Mouse (Mus musculus) embryonic facial prominence, embryonic 10.5 days (tissue): ENCODE measurements around the gene Hectd2. TPM values are rescaled to one million over a fixed set of nuclear protein-coding genes. Genes with fewer than 3 reads are reported as not detected.

Experiments
- DNase-seq: peaks from one replicate; pipeline ENCODE4 v3.0.0-alpha.2; 2017; ENCODE audit warnings: low spot score
- H3K27ac ChIP-seq: fragments of 300-500 bp; sonication (generic); replicated peaks from 2 replicates; pipeline ENCODE4 v1.5.1; 2016; ENCODE audit warnings: mild to moderate bottlenecking
- H3K27me3 ChIP-seq: fragments of 300-500 bp; sonication (generic); replicated peaks from 2 replicates; pipeline ENCODE4 v1.6.1; 2016; ENCODE audit warnings: low read depth, mild to moderate bottlenecking; ENCODE audit not compliant: poor library complexity, severe bottlenecking
- H3K36me3 ChIP-seq: fragments of 300-500 bp; sonication (generic); replicated peaks from 2 replicates; pipeline ENCODE4 v1.6.1; 2016; ENCODE audit warnings: mild to moderate bottlenecking, moderate library complexity
- H3K4me1 ChIP-seq: fragments of 300-500 bp; sonication (generic); 2 replicates; pipeline ENCODE4 v1.6.1; 2016
- H3K4me3 ChIP-seq: fragments of 300-500 bp; sonication (generic); 2 replicates; pipeline ENCODE4 v1.5.1; 2016; ENCODE audit warnings: mild to moderate bottlenecking, moderate library complexity
- H3K9me3 ChIP-seq: fragments of 300-500 bp; sonication (generic); 2 replicates; pipeline ENCODE4 v1.6.1; 2016; ENCODE audit warnings: mild to moderate bottlenecking
- WGBS: fragments of 180-500 bp; shearing (Covaris S2); methylation state at CpG from one replicate; pipeline ENCODE4 v1.1.7; 2016; 5-methylcytosine and 5-hydroxymethylcytosine counted together
- polyA plus RNA-seq: library from polyadenylated mRNA; unstranded; fragments of >200 nt; fragmentation: Nextera tagmentation; extraction: Ambion mirVana; gene quantifications from 2 replicates; pipeline ENCODE4 v1.2.1, GENCODE M21; 2016

Gene Hectd2
- polyA plus RNA-seq, 1 experiment from 2014 or later = 2.3 TPM

DNA sequence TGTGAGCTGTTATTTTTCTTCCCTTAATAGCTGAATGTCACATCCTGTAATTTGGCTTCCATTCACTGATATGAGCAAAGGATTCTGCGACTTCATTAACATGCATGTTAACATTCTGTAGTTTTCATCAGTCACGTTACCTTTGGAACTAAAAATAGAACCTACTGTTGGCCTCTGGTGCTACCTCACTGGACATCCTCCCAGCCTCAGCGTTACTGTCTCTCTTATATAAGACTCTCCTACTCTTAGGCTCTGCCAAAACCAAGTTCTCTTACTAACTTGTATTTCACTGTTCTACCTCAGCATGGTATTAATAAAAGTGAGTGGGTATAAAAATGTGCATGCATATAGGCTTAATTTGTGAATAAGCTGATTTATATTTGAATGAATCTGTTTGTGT is 26.4 kb downstream of the Hectd2 start:
- H3K4me3 ChIP-seq = no peak overlapping the region
- no peaks in the 10 kb centered on the region for H3K27me3 ChIP-seq
- no peak overlapping the region for H3K27ac ChIP-seq
- no peak for DNase-seq
- H3K36me3 ChIP-seq = no peaks in the 10 kb centered on the region
- no peaks in the 10 kb centered on the region for H3K4me1 ChIP-seq
- 84% methylated on average over 3 of the region's 3 CpGs for WGBS
- H3K9me3 ChIP-seq = no peaks in the 10 kb centered on the region

- WGBS = 93% methylated on average over 1 of the region's 1 CpGs
- no peaks in the 10 kb centered on the region for H3K36me3 ChIP-seq
- H3K4me1 ChIP-seq = no peaks in the 10 kb centered on the region
- DNase-seq = no peak
- H3K9me3 ChIP-seq = no peaks in the 10 kb centered on the region
- no peak overlapping the region for H3K4me3 ChIP-seq
- H3K27me3 ChIP-seq = no peaks in the 10 kb centered on the region
- no peak overlapping the region for H3K27ac ChIP-seq
Measured at GRCm38 (mm10) chr19:36582116-36582515, 27.7 kb downstream of the Hectd2 start.

DNA sequence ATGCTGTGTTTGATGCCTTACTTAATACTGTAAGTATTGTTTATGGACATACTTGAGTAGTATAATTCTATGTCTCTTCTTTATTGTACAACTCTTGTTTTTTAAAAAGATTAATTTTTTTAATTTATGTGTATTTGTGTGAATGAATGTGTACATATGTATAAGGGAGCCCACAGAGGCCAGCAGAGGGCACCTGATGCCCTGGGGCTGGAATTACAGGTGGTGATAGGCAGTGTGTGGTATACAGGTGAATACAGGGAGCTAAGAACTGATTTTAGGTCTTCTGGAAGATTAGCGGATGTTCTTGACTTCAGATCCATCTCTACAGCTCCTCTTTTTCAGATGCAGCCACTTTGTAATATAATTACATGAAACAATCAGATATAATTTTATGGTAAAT is 31.1 kb downstream of the Hectd2 start:
- DNase-seq = no peak
- Histone ChIP-seq H3K27ac (no peak overlapping the region), H3K27me3 (no peaks in the 10 kb centered on the region), H3K9me3 (no peaks in the 10 kb centered on the region), H3K4me1 (no peaks in the 10 kb centered on the region), H3K4me3 (no peak overlapping the region), H3K36me3 (no peaks in the 10 kb centered on the region)
- WGBS = 97% methylated on average over 1 of the region's 1 CpGs

GRCm38 (mm10) chr19:36594409-36594808 is 40.0 kb downstream of the Hectd2 start:
- no peak for DNase-seq
- Histone ChIP-seq H3K4me1 (no peaks in the 10 kb centered on the region), H3K27me3 (no peaks in the 10 kb centered on the region), H3K36me3 (no peaks in the 10 kb centered on the region), H3K9me3 (no peaks in the 10 kb centered on the region), H3K4me3 (no peak overlapping the region), H3K27ac (no peak overlapping the region)
- WGBS = 90% methylated on average over 1 of the region's 1 CpGs

GRCm38 (mm10) chr19:36601869-36602268 is 47.4 kb downstream of the Hectd2 start:
- Histone ChIP-seq H3K36me3 (no peaks in the 10 kb centered on the region), H3K4me1 (no peaks in the 10 kb centered on the region), H3K27me3 (no peaks in the 10 kb centered on the region), H3K27ac (no peak overlapping the region), H3K4me3 (no peak overlapping the region), H3K9me3 (no peaks in the 10 kb centered on the region)
- DNase-seq = no peak
- WGBS = 96% methylated on average over 8 of the region's 8 CpGs

GRCm38 (mm10) chr19:36602535-36603312 is 48.3 kb downstream of the Hectd2 start:
- WGBS = 70% methylated on average over 11 of the region's 11 CpGs
- H3K9me3 ChIP-seq = no peaks in the 10 kb centered on the region
- DNase-seq = no peak
- H3K36me3 ChIP-seq = no peaks in the 10 kb centered on the region
- no peak overlapping the region for H3K4me3 ChIP-seq
- H3K27me3 ChIP-seq = no peaks in the 10 kb centered on the region
- no peaks in the 10 kb centered on the region for H3K4me1 ChIP-seq
- no peak overlapping the region for H3K27ac ChIP-seq

- Histone ChIP-seq H3K27ac (no peak overlapping the region), H3K36me3 (no peaks in the 10 kb centered on the region), H3K4me3 (no peak overlapping the region), H3K27me3 (no peaks in the 10 kb centered on the region), H3K9me3 (no peaks in the 10 kb centered on the region), H3K4me1 (no peaks in the 10 kb centered on the region)
- 46% methylated on average over 1 of the region's 1 CpGs for WGBS
- DNase-seq = no peak
Measured at GRCm38 (mm10) chr19:36606270-36606669, 51.8 kb downstream of the Hectd2 start.

GRCm38 (mm10) chr19:36609229-36609628 is 54.8 kb downstream of the Hectd2 start:
- Histone ChIP-seq H3K36me3 (no peaks in the 10 kb centered on the region), H3K27me3 (no peaks in the 10 kb centered on the region), H3K9me3 (no peaks in the 10 kb centered on the region), H3K4me1 (no peaks in the 10 kb centered on the region), H3K27ac (no peak overlapping the region), H3K4me3 (no peak overlapping the region)
- WGBS = 57% methylated on average over 3 of the region's 3 CpGs
- DNase-seq = no peak

- Histone ChIP-seq H3K36me3 (no peaks in the 10 kb centered on the region), H3K27me3 (no peaks in the 10 kb centered on the region), H3K27ac (no peak overlapping the region), H3K4me3 (no peak overlapping the region), H3K4me1 (no peaks in the 10 kb centered on the region), H3K9me3 (no peaks in the 10 kb centered on the region)
- 64% methylated on average over 2 of the region's 2 CpGs for WGBS
- DNase-seq = no peak
Measured at GRCm38 (mm10) chr19:36610309-36610708, 55.9 kb downstream of the Hectd2 start.

- no peaks in the 10 kb centered on the region for H3K27me3 ChIP-seq
- no peak overlapping the region for H3K4me3 ChIP-seq
- DNase-seq = no peak
- 86% methylated on average over 1 of the region's 1 CpGs for WGBS
- peaks cover 4% of the 10 kb centered on the region; the same call in 1 of the 2 replicates for H3K4me1 ChIP-seq
- no peaks in the 10 kb centered on the region for H3K36me3 ChIP-seq
- H3K27ac ChIP-seq = no peak overlapping the region
- no peaks in the 10 kb centered on the region for H3K9me3 ChIP-seq
Measured at GRCm38 (mm10) chr19:36625906-36626305, 71.5 kb downstream of the Hectd2 start.

GRCm38 (mm10) chr19:36626881-36627280 is 72.4 kb downstream of the Hectd2 start:
- Histone ChIP-seq H3K27ac (no peak overlapping the region), H3K27me3 (no peaks in the 10 kb centered on the region), H3K4me3 (no peak overlapping the region), H3K9me3 (no peaks in the 10 kb centered on the region), H3K36me3 (no peaks in the 10 kb centered on the region), H3K4me1 (peaks cover 4% of the 10 kb centered on the region; the same call in 1 of the 2 replicates)
- 85% methylated on average over 4 of the region's 4 CpGs for WGBS
- no peak for DNase-seq

DNA sequence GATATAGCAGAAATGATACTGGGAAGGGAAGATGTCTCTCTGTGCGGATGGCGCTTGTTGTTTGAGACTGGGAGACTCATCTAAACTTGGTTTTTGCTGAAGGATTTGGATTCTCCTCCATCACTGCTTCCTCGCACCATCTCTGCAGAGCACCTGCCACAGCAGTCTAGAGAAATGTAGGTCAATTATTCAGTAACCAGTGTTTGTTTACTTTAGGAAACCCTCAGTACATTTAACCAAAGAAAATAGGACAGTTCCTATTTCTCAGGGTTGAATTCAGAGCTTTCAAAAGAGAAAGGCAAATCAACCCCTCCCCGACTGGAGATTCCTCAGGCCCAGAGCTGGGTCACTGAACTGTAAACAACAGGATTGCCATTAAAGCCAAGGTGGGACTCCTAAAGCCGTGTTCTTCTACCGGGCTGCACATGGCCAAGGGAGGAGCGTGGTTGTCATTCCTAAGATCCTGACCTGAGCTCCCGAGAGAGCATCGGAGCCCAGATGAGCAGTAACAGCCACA is 75.0 kb downstream of the Hectd2 start:
- no peaks in the 10 kb centered on the region for H3K36me3 ChIP-seq
- no peak overlapping the region for H3K4me3 ChIP-seq
- WGBS = 78% methylated on average over 9 of the region's 9 CpGs
- no peaks in the 10 kb centered on the region for H3K9me3 ChIP-seq
- no peak for DNase-seq
- H3K27me3 ChIP-seq = no peaks in the 10 kb centered on the region
- no peak overlapping the region for H3K27ac ChIP-seq
- peaks cover 4% of the 10 kb centered on the region; the same call in 1 of the 2 replicates for H3K4me1 ChIP-seq

- Histone ChIP-seq H3K27ac (no peak overlapping the region), H3K36me3 (no peaks in the 10 kb centered on the region), H3K9me3 (no peaks in the 10 kb centered on the region), H3K4me3 (no peak overlapping the region), H3K4me1 (peaks cover 4% of the 10 kb centered on the region; the same call in 1 of the 2 replicates), H3K27me3 (no peaks in the 10 kb centered on the region)
- 82% methylated on average over 5 of the region's 5 CpGs for WGBS
- no peak for DNase-seq
Measured at GRCm38 (mm10) chr19:36630361-36630760, 75.9 kb downstream of the Hectd2 start.
